Mouse (Mus musculus) ES-E14 (cell line): Measurements from ENCODE around the gene Zdhhc17. TPM values are rescaled to one million over a fixed set of nuclear protein-coding genes. Genes with fewer than 3 reads are reported as not detected.

ENCODE experiments used
- DNase-seq: peaks from one replicate; pipeline ENCODE4 v3.0.0-alpha.2; 2013; ENCODE audit warnings: low read depth, low spot score
- H3K27ac ChIP-seq: 2 replicates; pipeline ENCODE4 v1.5.1; 2012; ENCODE audit warnings: low read depth, mild to moderate bottlenecking, low read length, moderate library complexity, mixed read lengths; ENCODE audit not compliant: poor library complexity, insufficient read depth, severe bottlenecking
- H3K36me3 ChIP-seq: 2 replicates; pipeline ENCODE4 v1.6.1; 2012; ENCODE audit warnings: mild to moderate bottlenecking, low read length, moderate library complexity, mixed read lengths; ENCODE audit not compliant: control insufficient read depth, poor library complexity, insufficient read depth, severe bottlenecking
- H3K4me1 ChIP-seq, 2 experiments: fragments of 150-350 bp in 1 of 2; sonication (generic) in 1 of 2; 2 replicates each; pipeline ENCODE4 v1.6.1; 2012; ENCODE audit warnings: low read length in 2 of 2, mild to moderate bottlenecking in 1 of 2, mixed read lengths in 1 of 2; ENCODE audit not compliant: control insufficient read depth in 2 of 2, insufficient read depth in 2 of 2, poor library complexity in 1 of 2
- H3K4me3 ChIP-seq, 2 experiments: fragments of 150-350 bp in 1 of 2; sonication (generic) in 1 of 2; 2 replicates each; pipeline ENCODE4 v1.5.1; 2012; ENCODE audit warnings: low read length in 2 of 2, low read depth in 1 of 2, mild to moderate bottlenecking in 1 of 2, mixed read lengths in 1 of 2; ENCODE audit not compliant: insufficient read depth in 1 of 2, poor library complexity in 1 of 2, severe bottlenecking in 1 of 2
- H3K9ac ChIP-seq: 2 replicates; pipeline ENCODE4 v1.6.1; 2012; ENCODE audit warnings: low read depth, mild to moderate bottlenecking, low read length, mixed read lengths; ENCODE audit not compliant: poor library complexity, insufficient read depth, severe bottlenecking
- H3K9me3 ChIP-seq: fragments of 150-350 bp; sonication (generic); 2 replicates; pipeline ENCODE4 v1.6.1; 2012; ENCODE audit warnings: low read depth, mild to moderate bottlenecking, low read length; ENCODE audit not compliant: control insufficient read depth, insufficient read depth
- CHD2 ChIP-seq: IDR thresholded peaks from 2 replicates; pipeline ENCODE4 v1.6.1; 2014; ENCODE audit warnings: mild to moderate bottlenecking, low read depth, low read length, inconsistent platforms
- HCFC1 ChIP-seq: IDR thresholded peaks from 2 replicates; pipeline ENCODE4 v1.6.1; 2012; ENCODE audit warnings: low read length, inconsistent platforms, borderline replicate concordance; ENCODE audit not compliant: insufficient read depth
- MAFK ChIP-seq: IDR thresholded peaks from 2 replicates; pipeline ENCODE4 v1.6.1; 2014; ENCODE audit warnings: mild to moderate bottlenecking, low read depth, low read length, inconsistent platforms; ENCODE audit not compliant: insufficient read depth
- ZC3H11A ChIP-seq: IDR thresholded peaks from 2 replicates; pipeline ENCODE4 v1.6.1; 2012; ENCODE audit warnings: low read depth, mild to moderate bottlenecking, inconsistent platforms, low read length, borderline replicate concordance
- ZNF384 ChIP-seq: IDR thresholded peaks from 2 replicates; pipeline ENCODE4 v1.6.1; 2012; ENCODE audit warnings: low read depth, low read length, inconsistent platforms
- in situ Hi-C, 2 experiments: fragments of 600-800 bp; cut with MboI; formaldehyde crosslinking; loops; one replicate each; pipeline ENCODE4 v1.15.1; 2025; ENCODE audit warnings: low sequenced_read_pairs in 2 of 2, inconsistent platforms in 1 of 2; ENCODE audit not compliant: unreplicated experiment in 2 of 2
- total RNA-seq: library from RNA; depleted of rRNA; stranded (reverse); fragments of 300-350 nt; gene quantifications from 2 replicates; pipeline ENCODE4 v1.2.3, GENCODE M21; 2012

The Zdhhc17 gene
- total RNA-seq, 1 experiment, result 26.2 TPM

- TF ChIP-seq ZC3H11A (no peak), ZNF384 (no peak), MAFK (no peak), HCFC1 (no peak), CHD2 (no peak)
- in situ Hi-C loops, result loop anchor here in 1 of 2 experiments (10.0 kb wide), 1 partner anchor 134 kb away; no protein-coding TSS in a partner anchor
- peaks cover 39% of the 10 kb centered on the region for H3K36me3 ChIP-seq
Measured at GRCm38 (mm10) chr10:110938361-110938760, 71.6 kb downstream of the Zdhhc17 start.

DNA sequence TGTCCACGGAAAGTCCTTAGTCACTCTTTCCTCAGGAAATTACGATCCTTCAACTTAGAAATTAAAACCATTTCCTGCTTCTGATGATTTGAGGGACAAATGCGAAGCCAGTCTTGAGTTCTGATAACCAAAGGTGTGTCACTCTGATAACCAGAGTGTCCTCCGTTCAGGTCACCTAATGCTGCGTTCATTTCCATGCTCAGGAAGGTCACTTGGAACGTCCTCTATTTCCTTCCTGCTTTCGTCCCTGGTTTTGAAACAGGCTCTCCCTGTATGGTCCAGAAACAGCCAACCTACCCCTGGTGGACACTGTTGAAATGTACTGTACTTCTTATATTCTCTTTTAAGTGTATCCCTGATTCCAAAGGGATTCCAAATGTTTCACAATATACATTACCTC lies 74.3 kb downstream of the Zdhhc17 start:
- H3K9me3 ChIP-seq, result no peaks in the 10 kb centered on the region
- DNase-seq, result no peak
- no peak overlapping the region for H3K4me3 ChIP-seq
- peaks cover 34% of the 10 kb centered on the region for H3K36me3 ChIP-seq
- TF ChIP-seq MAFK, result no peak
- no peak for TF ChIP-seq ZNF384
- TF ChIP-seq HCFC1, result no peak
- no peak for TF ChIP-seq CHD2
- no peak for TF ChIP-seq ZC3H11A
- peaks cover 4% of the 10 kb centered on the region in 2 experiments; a peak in 2 of 4 replicates for H3K4me1 ChIP-seq
- H3K27ac ChIP-seq, result no peak overlapping the region
- in situ Hi-C loops, result loop anchor here in 1 of 2 experiments (10.0 kb wide), 1 partner anchor 131 kb away; no protein-coding TSS in a partner anchor
- no peak overlapping the region for H3K9ac ChIP-seq

More at GRCm38 (mm10) chr10:110938361-110938760, 71.6 kb downstream of the Zdhhc17 start:
- H3K4me1 ChIP-seq, result peaks cover 1 to 7% of the 10 kb centered on the region in 2 experiments; a peak in 3 of 4 replicates
- no peak overlapping the region for H3K9ac ChIP-seq
- no peak overlapping the region for H3K27ac ChIP-seq
- DNase-seq, result no peak
- H3K4me3 ChIP-seq, result no peak overlapping the region
- H3K9me3 ChIP-seq, result no peaks in the 10 kb centered on the region

DNA sequence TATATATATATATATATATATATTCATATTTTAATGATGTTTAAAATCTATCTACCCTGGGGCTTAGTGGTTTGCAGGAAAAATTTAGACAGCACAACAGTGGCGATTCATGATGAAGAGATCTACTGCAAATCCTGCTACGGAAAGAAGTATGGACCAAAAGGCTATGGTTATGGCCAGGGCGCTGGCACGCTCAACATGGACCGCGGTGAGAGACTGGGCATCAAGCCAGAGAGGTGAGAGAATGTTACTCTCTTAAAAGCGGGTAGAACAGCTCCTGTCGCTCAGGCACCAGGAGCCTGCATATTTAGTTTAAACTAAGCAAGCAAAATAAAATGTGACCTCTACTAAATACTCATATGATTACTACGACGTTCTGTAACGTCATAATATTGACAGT lies 74.9 kb downstream of the Zdhhc17 start:
- H3K36me3 ChIP-seq, result peaks cover 34% of the 10 kb centered on the region
- H3K4me3 ChIP-seq, result no peak overlapping the region
- peaks cover 4% of the 10 kb centered on the region in 2 experiments; a peak in 2 of 4 replicates for H3K4me1 ChIP-seq
- in situ Hi-C loops, result loop anchor here in 1 of 2 experiments (10.0 kb wide), 1 partner anchor 130 kb away; no protein-coding TSS in a partner anchor
- no peaks in the 10 kb centered on the region for H3K9me3 ChIP-seq
- TF ChIP-seq ZNF384 (no peak), MAFK (no peak), HCFC1 (no peak), ZC3H11A (no peak), CHD2 (no peak)
- DNase-seq, result no peak
- no peak overlapping the region for H3K9ac ChIP-seq
- no peak overlapping the region for H3K27ac ChIP-seq

GRCm38 (mm10) chr10:110933584-110933983 lies 76.4 kb downstream of the Zdhhc17 start:
- no peak overlapping the region for H3K4me3 ChIP-seq
- H3K4me1 ChIP-seq, result peaks cover 8 to 13% of the 10 kb centered on the region in 2 experiments; a peak in 3 of 4 replicates
- H3K36me3 ChIP-seq, result peaks cover 23% of the 10 kb centered on the region
- TF ChIP-seq ZC3H11A (no peak), ZNF384 (peak; percentile 97)
- no peak for DNase-seq
- H3K9me3 ChIP-seq, result no peaks in the 10 kb centered on the region
- no peak overlapping the region for H3K9ac ChIP-seq
- no peak overlapping the region; the same call in 1 of the 2 replicates for H3K27ac ChIP-seq
- in situ Hi-C loops, result loop anchor here in 1 of 2 experiments (10.0 kb wide), 1 partner anchor 129 kb away; no protein-coding TSS in a partner anchor
